Mouse (Mus musculus): ENCODE data around the gene Rabgap1l.

Rabgap1l gene

GRCm38 (mm10) chr1:160594576-160594975, 198.4 kb downstream of the Rabgap1l start:
- DNase-seq (ENCODE audit: low spot score): no peak

- no peak for DNase-seq (ENCODE audit: low spot score)
Measured at GRCm38 (mm10) chr1:160594066-160594465, 198.9 kb downstream of the Rabgap1l start.

DNA sequence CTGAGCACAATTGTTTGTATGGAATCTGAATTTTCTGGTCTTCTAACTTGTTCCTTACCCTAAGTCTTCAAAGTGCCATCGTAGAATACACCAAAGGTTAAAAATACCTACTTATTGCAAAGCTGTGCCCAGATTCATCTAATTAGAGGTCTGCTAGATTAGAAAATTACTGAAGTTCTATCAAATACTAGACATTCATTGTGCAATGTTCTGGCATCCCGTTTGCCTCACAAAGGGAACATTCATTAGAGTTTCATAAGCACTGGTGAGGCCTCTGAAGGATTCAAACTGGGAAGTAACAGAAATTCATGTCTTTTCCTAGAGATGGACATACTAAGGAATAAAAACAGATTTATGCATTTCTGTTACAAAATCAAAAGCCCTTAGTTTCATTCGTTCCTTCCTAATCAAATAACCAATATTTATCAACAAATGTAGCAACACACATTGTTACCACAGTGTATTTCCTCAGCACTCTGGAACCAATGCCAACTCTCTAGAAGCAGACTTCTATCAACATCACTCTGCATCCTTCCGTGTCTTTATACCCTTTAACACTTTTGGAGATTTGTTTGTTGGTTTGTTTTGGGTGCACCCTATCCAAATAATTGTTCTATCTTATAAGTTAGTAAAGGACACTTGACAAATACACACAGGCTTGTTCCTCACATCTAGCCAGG, 204.0 kb downstream of the Rabgap1l start:
- peak; percentile 19 for DNase-seq (ENCODE audit: low spot score)

DNA sequence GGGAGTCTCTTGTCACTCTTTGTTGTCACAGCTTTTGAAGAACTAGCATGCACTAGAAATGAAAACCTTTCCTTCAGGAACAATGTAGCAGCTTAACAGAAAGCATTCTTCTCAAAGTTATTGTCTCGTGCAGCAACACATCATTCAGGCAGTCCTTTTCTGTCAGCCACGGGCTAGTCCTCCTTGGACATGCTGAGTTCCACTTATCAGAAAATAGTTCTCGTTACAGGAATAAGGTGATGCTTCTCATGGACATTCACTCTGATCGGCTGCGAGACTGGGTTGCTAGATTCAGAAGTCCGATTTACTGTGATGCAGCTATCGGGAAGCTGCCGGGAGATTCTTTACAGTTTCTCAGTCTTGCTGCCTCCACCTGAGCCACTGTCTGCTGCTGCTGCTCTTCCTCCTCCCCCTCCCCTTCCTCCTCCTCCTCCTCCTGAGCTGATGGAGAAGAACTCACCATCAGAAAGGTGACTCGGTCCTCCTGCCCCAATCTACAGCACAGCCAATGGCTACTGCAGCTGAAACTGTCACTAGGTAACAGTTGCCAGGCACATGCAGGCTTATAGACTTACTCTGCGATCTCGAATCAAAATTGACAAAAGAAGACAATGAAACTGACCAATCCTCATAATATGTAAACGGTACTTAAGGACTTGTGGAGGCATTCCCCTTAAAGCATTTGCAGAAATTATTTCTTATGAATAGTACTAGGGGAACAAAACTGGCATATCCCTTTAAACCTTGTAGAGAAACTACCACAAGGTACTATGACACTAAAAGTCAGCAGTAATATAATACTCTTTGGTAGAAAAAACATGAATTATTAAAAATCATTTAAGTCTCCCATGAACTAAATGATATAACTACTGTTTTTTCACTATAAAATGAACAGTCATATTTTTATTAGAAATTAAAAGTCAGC, 213.4 kb downstream of the Rabgap1l start:
- no peak for DNase-seq (ENCODE audit: low spot score)

DNA sequence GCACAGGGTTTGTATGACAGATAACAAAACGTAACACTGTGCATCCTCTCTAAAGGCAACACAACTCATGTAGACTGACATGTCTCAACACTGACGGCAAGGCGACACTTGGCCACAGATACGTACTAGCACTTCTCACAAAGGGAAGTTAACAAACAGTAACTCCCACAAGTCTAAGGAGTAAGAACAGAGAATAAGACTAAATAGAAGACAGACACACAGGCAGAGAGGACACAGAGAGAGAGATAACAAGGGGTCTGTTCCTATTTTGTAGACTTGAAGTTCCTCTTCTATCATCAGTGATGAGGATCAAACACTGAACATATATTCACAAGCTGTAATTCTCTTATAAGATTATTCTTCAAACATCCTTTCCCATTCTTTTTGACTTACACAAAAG, 216.9 kb downstream of the Rabgap1l start:
- no peak for DNase-seq (ENCODE audit: low spot score)

- no peak for DNase-seq (ENCODE audit: low spot score)
Measured at GRCm38 (mm10) chr1:160574039-160574438, 219.0 kb downstream of the Rabgap1l start.

DNA sequence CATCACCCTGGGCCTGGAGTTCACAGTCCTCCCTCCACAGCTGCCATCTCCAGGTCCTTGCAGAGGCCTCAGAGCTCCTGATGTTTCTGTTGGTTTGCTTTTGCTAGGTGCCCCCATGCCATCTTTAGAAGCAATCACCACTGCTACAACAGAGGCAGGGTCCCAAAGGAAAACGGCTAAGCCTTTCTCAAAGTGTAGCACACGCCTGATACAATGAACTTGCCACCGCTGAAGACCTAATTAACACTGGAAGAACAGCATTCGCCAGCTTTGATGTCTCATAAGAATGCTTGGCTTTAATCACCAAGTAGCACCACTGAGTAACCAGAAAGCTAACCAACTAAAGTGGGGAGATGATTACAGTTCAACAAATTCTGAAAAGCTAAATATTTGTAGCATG, 226.6 kb downstream of the Rabgap1l start:
- DNase-seq (ENCODE audit: low spot score): no peak

GRCm38 (mm10) chr1:160561381-160561780, 231.6 kb downstream of the Rabgap1l start:
- no peak for DNase-seq (ENCODE audit: low spot score)

DNA sequence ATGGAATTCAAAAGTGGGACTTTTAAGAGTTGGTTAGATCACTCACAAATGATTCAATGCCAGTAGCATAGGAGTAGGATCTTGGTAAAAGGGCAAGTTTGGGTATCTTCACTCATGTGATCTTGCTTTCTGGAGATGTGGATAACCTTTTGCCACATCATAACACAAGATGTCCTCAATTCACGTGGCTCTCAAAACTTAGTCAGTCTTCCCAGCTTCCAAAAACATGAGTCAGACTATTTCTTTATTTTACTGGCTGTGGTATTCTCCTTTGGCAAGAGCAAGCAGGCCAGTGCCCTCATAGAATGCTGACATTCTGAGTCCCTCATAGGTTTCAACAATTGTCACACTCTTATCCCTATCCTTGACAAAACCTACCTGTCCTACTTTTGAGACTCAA, 242.4 kb downstream of the Rabgap1l start:
- DNase-seq (ENCODE audit: low spot score): no peak

DNA sequence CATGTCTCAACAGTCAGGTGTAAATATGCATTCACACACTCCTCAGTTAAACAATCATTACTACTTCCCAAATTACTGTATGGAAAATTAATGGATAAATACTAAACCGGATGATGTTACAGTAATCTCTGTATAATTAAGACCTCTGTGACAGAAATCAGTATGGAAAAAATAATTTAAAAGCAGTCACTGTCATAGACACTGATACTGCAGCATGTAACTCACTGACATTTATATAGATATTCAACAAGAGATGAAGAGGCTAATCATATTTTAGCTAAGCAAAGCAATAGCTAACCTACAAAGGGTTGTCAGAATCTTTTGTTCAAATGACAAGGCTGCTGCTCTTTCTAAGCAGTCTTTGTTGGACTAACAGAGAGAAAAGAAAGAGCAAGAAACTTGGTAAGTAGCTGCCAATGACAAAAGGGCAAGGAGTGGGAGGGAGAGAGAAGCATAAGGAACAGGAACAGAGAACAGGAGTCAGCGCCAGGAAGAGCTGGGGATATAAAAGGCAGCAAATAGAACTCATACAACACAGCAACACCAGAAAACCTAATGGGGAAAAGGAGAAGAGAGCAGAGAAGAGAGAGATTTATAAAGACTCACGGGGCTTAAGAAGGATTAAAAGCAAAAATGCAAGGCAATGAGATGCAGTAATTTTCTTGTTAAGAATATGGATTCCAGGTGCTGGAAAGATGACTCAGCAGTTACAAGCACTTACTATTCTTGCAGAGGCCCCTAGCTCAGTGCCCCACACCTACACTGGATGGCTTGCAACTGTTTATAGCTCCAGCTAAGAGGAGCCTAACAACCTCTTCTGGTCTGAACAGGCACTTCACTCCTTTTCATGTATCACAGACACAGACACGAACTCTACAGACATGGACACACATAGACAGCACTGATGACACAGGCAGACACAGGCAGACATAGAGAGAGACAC, 244.8 kb downstream of the Rabgap1l start:
- peak; percentile 52 for DNase-seq (ENCODE audit: low spot score)

GRCm38 (mm10) chr1:160535649-160536048, 257.4 kb downstream of the Rabgap1l start:
- DNase-seq (ENCODE audit: low spot score): no peak

DNA sequence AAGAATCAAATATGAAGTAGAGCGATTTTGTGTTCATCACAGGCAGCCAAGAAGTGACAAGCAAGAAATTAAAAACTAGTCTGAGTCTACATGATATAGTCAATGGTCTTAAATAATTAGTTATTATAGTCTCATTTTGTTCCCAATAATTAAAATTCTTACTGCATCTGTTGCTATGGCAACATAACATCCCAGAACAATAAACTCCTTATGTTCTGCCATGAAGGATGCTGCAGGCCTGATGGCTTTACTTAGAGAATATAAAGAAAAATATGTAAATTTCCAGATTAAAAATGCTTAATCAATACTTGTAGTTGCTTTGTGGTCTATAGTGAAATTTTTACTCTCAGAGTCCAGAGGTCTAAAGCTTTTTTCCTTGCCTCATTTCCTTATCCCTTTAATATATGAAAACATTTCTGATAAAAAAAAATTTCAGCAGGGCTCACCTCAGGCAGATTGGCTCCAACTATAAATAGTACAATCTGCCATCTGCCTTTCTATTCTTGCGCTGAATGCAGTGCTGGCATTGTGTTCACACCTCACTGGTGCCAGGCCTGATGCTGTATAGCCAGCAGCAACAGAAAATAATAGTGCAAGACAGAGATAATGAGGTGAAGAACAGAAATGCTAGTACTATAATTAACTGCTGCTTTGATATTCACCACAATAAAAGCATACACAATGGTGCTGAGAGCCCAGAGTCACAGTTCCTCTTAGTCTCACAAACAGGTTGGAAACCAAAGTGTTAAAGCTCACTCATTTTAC, 258.3 kb downstream of the Rabgap1l start:
- peak; percentile 59 for DNase-seq (ENCODE audit: low spot score)

DNA sequence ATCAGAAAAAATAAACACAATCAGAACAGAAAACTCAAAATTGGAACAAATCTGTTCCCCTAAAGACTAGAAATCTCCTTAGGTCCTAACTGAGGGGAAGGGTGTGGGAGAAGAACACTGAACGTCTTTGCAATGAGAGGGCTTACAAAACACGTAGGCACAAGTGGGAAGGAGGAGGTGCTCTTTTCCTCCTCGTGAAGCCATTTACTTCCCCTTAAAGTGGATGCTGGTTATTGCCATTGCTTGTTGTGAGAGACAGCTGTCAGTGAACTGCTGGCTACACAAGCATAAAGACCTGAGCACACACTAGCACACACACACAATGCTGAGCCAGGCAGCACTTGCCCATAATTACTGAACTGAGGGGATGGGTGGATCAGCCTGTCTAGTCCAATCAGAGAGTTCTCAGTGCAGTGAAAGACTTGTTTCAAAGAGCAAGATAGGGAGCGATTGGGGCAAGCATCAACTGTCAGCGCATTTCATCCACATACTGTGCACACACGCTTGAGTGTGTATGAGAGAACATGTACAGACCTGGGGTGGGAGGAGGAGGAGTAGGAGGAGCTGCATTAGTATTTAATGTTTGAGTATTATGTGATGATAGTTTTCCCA, 259.7 kb downstream of the Rabgap1l start:
- DNase-seq (ENCODE audit: low spot score): peak; percentile 8

DNA sequence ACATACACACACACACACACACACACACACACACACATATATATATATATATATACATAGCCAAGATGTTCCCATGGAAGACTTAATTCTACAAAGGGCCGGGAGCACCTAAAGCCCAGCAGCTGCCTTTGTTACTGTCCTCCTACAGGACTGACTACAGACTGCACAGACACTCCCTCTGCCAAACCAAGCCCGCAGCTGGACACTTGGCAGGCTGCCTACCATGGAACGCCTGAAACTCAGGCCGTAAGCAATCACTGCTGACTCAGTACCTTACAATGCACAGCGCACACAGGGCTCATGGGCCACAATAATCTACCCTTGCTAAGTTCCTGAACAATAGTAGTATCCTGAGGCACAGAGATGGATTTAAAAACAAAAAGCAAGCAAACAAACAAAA, 261.6 kb downstream of the Rabgap1l start:
- DNase-seq (ENCODE audit: low spot score): peak; percentile 69

GRCm38 (mm10) chr1:160521918-160522317, 271.1 kb downstream of the Rabgap1l start:
- no peak for DNase-seq (ENCODE audit: low spot score)

DNA sequence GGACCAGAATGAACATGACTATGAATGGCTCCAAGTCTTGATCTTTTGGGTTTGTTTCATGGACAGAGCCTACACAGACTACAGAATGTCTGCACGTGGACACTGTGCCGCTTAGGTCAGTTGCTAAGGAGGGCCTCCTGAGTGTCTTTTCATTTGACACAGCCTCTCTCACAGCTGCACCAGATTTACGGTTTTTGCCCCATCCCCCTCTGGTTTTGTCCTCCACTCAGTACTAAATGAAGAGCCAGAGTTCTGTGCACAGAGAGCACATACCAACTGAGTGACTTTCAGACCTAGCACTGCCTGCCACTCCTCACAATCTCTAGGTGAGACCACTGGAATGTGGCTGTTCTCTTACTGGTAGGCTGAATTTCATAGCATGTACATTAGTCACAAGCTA, 272.3 kb downstream of the Rabgap1l start:
- no peak for DNase-seq (ENCODE audit: low spot score)

- no peak for DNase-seq (ENCODE audit: low spot score)
Measured at GRCm38 (mm10) chr1:160519896-160520465, 273.0 kb downstream of the Rabgap1l start.

DNA sequence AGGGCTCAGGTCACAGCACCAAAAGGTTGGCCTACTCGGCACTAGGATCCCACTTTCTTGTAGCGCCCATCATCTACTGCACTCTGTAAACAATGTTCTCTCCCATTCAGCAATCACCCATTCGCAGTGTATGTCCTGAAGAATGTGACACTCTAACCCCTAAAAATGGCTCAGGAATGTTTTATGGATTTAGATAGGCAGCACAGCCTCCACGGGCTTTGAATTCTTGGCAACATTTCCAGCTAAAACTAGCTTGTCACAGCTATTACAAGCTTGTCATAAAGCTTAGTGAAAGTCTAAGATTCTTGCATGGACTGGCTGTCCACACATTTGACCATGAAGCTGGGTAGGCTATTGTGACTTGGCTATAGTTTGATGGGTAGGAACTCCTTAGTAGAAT, 274.5 kb downstream of the Rabgap1l start:
- DNase-seq (ENCODE audit: low spot score): no peak

DNA sequence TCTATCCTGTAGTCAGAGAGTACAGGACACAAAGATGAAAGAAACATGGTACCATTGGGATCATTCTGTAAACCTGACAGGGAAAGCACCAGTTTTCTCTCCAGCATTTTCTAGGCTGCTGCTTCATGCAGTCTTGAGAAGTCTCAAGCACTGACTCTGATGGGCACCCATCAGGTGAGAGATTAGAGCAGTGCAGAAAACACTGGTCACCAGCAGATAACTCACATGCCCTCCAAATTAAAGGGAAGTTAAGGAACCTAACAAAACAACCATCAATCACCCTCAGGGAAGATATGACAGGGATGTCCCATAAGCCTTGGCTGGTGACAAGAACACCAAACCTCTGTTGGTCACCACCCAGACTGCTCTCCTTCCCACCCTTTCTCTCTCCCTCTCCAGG, 285.2 kb downstream of the Rabgap1l start:
- no peak for DNase-seq (ENCODE audit: low spot score)

DNA sequence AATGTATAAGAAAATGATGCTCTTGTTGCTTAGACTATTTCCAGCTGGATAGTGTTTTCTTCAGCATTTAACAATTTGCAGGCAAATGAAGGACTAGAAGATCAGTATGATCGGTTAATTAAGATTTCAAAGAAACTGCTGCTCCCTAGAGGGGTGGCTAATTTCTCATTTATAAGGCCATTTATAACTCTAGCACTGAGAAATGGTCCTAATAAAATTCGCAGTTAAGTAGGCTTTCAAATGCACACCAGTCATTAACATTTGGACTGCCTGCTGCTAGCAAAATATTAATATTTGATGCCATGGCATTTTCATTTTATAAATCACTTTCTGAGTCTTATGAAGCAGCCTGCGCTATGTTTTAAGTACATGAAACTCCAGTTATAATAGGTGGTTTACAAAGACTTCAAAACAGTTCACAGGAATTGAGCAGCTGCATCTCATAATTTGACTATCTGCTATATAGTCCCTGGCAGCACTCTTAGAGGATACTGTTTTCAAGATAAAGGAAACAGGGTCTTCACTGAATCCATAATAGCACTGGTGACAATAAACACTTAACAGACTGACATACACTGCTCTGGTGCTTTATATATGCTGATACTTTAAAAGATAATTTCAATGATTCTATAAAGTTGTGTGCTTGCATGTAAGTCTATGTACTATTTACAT, 296.0 kb downstream of the Rabgap1l start:
- DNase-seq (ENCODE audit: low spot score): no peak
